Mouse (Mus musculus) gastrocnemius, postnatal 10 days (tissue): Measurements from ENCODE around the gene Stk39. TPM values are rescaled to one million over a fixed set of nuclear protein-coding genes. Genes with fewer than 3 reads are reported as not detected.

Experiments used
- DNase-seq: peaks from one replicate; pipeline ENCODE4 v3.0.0; 2021; ENCODE audit warnings: mixed read lengths
- total RNA-seq, 2 experiments: library from RNA; stranded (reverse); gene quantifications; 2 replicates each; pipeline ENCODE4 v1.2.3; 2021

Stk39 gene
- total RNA-seq, 2 experiments from 2014 or later: 15.0 to 17.6 TPM

DNA sequence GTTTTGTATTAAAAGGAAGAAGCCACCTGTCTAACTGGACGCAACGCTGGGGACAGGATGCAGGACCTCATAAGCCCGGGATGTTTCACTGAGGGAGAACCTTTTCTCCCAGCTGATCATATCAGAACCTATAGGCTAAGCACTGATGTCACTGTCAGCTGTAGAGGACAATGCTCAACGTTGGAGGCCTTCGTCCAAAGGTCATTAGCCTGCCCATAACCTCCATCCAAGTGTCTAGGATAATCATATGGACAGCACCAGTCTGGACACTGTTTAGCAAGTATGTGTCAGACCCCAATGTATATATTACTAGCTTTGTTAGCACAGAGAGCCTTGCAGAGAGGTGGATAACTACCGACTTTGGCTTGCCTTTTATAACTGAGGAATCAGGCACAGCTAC, 51.8 kb downstream of the Stk39 start:
- no peak for DNase-seq

DNA sequence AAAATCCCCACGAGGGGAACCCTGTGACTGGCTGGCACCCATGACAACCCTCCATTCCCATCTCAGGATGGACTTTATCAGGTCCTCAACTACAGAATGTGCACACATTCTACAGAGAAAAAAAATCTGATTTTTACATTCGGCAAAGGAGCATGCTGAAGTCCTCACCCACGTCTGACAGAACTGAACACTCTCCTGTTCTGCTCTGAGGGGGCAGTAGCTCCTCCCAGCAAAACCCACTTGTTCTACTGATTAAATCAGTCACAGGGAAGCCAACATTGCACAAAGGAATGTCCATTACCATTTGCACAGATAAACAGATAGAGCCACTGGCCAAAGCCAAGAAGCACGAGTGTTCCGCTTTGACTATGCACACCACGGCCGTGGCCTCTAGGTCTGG, 52.3 kb downstream of the Stk39 start:
- no peak for DNase-seq

DNA sequence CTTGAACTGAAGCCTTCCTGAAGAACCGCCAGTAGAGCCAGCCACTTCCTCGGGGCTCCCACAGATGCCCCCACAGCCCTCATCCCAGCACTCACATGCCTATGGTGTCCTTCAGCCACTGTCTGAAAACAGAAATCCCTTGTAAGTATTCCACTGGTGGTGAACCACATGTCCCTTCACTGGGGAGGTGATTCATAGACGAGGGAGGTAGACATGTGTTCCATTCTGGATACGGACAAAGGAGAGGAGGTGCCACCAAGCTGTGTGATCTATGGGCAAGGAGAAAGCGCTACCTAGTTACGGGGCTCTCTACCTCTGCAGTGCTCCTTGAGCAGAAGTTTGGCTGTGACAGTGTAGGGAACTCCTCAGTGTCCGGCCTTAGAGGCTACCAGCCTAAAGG, 52.9 kb downstream of the Stk39 start:
- no peak for DNase-seq

DNA sequence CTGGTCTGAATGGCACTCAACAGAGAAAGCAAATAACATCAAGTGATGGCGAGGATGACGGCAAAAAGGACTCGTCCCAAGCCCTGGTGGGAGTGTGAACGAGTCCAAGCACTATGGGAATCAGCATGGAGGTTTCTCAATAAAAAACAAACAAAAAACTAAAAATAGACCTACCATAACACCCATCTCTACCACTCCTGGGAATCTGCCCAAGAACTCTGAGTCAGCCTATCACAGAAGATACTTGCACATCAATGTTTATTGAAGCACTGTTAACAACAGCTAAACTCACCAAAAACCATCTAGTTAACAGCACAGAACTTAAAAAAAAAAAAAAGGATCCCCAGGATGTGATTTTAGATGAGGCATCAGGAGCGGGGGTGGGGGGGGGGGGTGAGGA, 55.0 kb downstream of the Stk39 start:
- no peak for DNase-seq

DNA sequence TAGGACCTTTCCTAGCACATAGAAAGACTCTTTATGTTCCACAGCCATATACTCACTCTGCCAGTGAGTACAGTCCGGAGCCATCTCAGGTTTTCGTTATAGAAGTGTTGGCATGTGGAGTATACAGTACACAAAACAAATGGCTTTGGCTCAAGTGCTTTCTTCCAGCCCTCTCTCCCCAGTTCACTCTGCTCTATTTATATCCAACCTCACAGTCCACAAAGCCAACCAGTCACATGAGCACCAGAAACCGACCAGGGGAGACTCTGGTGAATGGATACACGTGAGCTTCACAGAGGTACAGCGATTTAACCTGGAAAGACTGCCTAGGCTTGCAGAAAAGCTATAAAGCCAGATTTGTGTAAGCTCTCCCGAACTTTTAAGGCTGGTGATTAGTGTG, 56.4 kb downstream of the Stk39 start:
- DNase-seq: no peak

DNA sequence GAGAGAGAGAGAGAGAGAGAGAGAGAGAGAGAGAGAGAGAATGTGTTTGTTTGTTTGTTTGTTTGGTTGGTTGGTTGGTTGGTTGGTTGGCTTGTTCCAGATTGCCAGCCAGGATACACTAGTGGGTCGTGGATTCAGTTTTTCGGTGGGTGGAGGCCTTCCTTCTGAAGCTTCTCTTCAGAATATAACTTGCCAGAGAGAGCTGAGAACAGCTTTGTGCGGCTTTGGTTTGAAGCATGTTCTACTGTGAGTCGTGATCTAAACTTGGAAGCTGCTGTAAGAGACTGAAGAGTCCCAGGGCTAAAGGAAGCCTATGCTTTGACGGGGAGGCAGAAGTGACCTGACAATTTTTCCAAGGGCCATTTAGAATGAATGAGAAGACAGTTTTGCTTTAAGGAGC, 59.9 kb downstream of the Stk39 start:
- DNase-seq: no peak

DNA sequence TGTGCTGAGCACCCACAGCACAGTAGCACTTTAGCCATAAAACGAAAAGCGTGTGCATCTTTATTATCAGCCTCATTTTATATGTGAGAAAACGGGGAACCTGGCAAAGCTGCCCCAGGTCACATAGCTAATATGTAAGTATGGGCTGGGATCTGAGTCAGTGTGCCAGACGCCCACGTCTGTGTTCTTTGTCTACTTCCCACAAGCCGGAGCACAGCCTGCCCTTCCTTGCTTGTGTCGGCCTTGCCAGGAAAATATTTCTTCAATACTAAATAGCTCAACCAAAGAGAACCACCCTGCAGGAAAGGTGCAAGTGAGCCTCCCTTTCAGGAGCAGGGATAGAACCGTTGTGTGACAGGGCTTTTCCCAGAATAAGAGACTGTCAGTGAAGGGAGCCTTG, 60.9 kb downstream of the Stk39 start:
- DNase-seq: no peak

DNA sequence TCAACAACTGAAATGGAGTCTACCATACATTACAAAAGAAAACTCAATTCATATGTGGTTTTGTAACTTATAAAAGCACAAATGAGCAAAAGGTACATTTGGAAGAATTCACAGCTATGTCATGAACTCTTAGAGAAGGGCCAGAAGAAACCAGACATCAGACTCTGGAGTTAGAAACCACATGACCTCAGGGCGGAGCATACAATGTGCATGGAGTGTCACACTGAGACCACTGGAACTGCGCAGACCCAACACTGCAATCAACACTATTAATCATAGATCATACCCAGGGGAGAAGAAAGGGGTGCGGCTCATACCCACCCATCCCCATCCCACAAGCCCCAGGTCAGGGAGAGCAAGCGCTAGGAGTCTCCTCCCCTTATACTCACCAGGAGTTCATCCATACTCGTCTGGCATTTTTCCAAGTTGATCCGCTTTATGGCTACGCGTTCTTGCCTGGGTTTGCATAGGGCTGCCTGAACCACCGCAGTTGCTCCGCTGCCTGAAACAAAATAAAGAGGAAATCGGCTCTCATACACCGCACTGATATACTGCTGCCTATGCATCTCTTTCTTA, 62.3 kb downstream of the Stk39 start:
- DNase-seq: no peak

DNA sequence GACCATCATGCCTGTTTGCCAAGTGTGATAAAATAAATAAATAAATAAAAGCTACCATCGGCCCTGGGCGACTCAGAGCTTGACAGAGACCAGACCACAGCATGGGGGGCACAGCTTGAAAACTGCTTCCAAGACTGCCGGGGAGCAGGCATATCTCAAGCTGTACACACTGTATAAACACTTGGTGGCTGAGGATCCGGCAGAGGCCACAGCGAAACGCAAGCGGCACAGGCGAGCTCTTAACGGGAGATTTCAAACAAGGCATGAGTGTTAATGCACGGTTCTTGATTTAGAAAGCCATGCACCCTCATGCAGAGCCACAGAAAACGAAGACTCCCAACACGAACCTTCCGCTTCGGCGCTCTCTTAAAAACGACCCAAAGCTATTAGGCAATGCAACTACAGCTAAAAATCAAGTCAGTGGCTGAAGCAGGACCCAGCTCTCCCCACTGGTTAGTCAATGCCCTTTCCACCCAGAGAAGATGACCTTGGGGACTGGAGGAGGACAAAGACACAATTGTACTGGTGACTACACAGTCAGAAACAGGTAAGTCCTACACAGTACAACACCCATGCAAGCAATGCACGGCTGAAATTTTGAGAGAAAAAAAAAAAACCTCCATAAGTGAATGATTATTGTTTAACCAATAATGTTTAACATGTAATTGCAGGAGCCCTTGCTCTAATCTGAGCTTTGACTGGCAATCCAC, 63.6 kb downstream of the Stk39 start:
- no peak for DNase-seq

DNA sequence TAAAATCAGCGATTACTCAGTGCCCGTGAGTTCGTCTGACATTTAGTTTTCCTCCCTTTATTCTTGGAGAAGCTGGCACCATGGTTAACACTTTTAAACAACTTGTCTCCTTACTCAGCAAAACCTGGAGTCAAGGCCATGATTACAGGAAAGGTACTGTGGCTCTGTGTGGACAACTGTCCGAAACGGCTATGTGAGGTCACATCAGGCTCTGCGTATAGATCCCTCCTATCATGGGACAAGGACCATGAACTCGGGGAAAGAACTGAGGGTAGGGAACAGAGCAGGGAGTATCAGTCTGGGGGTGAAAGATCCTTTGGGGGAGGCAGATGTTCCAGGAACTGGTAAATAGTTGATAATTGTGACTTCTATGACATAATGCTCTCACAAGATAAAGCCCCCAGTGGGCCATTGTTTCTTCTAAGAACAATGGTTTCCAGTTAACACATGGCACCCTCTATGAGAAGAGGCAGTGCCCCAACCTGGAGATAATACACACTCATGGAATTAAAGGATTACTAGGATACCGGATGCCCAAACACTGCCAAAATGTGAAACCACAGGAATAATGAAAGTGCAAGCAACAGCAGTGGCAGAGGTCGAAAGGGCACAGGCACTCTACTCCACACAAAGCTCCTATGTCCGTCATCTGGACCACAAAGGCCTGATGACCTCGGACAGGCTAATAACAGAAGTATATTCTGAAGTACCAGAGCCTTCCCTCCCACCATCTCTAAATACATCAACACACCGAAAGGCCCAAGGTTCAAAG, 64.7 kb downstream of the Stk39 start:
- DNase-seq: no peak

DNA sequence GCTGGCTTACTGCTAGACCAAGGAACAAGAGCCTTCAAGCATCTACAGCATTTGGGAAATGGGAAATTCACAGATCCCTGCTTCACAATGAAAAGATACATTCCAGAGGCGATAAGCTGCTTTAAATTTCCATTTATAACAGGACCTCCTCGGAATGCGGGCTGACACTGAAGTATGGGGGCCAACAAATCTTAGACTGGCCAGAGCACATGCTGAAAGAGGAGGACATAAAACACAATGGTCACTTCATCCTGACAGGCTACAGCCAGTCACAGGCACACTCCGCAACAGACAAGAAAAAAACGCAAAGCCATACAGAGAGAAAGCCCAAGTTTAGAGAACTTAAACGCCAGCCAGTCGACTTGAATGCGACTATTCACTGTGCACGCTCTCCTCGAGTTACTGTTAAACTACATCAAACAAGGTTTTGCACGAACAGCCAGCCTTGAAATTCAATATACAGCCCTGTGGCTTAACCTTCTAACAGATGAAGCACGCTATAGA, 65.4 kb downstream of the Stk39 start:
- DNase-seq: no peak

DNA sequence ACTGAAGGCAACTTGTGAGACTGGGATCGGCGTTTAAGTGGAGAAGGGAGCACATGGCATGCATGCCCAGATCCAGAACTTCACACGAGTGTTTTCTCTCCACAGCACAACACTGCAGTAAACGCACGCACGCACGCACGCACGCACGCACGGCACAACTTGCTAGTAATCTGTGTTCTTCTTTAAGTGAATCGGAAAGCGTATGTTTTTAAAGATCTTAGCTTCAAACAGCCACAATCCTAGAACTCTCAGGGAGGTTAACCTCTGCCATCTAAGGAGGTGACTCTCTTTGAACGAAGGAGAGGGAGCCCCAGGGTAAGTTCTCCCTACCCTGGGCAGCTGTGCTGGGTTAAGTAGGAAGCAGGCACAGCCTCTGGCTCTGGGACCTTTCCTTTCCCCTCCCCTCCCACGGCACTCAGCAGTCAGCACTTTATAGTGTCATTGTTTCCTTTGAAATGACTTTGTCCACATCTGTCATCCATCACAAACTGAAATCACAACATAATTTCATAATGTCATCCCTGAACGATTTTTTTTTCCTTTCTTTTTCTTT, 66.8 kb downstream of the Stk39 start:
- no peak for DNase-seq

DNA sequence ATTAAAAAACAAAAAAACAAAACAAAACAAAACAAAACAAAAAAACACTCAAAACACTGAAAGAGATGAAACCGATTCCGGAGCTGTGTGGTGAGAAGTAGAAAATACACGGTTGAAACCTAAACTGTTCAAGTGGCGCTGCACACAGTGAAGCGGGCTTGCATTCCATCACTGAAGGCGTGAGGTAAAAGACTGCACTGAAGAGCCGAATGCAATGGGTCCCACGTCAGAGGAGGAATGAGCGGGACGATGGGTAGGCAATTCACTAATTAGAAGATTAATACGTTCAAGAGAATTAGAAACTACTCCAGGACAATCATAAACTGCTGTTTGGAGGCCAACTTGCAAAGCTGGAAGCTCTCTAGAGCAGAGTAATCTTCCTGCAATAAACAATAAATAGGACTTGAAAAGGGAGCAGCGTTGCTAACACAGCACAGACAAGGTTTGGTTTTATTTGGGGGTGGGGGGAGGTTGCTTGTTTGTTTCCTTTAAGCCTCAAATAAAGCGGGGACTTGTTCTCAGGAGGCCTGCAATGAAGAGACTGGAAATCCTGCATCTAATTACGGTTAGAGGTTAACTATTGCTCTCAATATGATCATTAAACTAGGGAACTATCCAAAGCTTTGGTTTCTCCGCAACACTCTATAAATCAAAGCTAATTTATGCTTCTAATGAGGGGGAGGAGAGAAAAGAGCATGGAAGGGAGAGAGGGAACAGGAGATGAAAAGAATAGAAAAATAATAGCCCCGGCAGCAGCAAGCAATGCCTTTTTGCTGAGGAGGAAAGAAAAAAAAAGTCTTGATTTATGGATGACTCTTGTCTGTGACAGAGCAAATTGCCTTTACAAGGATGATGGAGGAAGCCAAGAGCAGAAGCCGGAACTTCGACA, 67.5 kb downstream of the Stk39 start:
- DNase-seq: no peak

DNA sequence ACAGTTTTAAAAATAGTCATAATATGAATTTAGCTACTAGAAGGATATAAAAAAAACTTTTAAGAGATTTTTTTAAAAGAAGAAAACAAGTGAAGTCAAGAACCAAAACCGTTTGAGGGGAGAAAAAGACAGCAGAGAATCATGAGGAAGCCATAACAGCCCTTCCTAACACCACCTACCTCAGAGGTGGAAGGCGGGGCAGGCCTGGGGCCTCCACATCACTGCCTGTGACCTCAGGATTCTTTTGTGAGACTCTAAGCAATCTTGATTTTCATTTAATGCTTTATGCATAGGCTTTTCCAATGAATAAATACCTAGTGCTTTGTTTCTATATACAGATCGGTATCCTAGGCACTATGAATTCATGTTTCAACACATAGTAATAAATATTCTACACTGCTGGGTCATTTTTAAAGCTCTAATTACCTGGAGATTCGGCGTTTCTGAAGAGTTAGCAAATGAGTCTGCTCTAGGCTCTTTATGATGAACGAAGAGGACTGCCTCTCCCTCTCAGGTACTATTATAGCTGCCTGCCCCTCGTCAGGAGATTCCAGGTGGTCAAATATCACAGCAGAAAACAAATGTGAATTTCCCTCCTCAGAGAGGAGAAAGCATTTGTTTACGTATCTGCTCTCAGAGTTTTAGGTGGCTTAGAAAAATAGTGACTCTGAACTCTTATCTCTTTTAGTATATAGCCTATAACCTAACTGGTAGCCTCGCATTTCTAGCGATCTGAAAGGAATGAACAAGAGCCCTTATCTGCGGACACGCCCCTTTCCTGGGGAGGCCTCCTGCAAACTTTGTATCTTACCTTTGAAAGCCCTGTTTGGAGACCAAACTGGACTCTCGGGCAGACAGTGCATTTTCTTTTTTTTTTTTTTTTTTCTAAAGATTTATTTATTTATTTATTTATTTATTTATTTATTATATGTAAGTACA, 78.2 kb downstream of the Stk39 start:
- DNase-seq: no peak

DNA sequence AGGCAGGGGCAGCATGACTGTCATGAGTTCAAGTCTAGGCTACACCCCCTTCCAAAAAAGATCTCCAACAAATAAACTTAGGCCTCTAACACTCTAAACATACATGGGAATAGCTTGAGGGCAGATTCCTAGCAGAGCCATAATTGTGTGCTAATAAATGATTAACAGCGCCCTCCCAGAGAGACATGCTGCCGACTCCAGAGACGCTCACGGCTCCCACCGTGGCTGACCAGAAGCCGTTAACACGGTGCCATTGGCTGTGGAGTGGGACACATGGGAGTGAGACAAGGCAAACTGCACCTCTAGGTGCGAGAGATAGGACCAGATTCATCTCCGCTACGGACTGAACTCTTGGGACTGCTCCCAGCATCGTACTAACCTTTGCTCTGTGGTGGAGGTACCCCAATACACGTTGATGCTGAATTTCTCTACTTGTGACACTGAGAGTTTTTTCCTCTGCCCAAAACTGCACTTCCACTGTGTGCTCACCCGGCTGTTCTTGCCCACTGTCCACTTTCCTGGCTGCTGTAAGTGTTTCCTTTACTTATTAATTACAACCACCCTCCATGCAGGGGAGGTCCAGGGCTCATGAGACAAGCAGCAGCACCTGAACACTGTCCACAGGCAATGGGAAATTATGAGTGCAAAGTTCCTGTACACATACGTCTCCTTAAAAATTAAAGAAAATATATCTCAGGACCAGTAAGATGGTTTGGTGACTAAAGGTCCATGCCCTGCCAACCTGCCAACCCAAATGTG, 84.1 kb downstream of the Stk39 start:
- no peak for DNase-seq

DNA sequence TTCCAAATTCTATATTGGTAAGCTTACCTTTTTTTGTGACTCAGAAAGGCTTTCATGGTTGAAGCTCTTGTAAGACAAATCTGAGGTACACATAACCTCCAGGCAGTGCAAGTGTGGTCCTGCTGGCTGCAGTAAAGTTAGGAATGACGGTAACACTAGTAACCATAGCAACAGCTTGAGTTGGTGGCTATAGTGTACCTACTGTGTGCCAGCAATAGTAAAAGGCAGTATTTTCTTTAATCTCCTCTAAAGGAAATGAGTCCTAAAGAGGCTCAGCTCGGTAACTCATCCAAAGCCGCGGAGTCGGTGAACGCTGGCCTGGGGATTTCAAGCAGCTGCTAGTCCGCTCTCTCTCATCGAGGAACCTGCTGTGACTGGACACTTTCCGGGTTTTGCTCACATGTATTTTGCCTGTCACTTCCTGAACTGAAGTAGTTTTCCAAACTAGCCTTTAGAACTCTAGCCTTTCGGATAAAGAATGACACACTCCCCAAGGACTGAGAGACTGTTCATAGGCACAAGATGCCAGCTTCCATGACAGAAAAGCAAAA, 85.7 kb downstream of the Stk39 start:
- DNase-seq: no peak

DNA sequence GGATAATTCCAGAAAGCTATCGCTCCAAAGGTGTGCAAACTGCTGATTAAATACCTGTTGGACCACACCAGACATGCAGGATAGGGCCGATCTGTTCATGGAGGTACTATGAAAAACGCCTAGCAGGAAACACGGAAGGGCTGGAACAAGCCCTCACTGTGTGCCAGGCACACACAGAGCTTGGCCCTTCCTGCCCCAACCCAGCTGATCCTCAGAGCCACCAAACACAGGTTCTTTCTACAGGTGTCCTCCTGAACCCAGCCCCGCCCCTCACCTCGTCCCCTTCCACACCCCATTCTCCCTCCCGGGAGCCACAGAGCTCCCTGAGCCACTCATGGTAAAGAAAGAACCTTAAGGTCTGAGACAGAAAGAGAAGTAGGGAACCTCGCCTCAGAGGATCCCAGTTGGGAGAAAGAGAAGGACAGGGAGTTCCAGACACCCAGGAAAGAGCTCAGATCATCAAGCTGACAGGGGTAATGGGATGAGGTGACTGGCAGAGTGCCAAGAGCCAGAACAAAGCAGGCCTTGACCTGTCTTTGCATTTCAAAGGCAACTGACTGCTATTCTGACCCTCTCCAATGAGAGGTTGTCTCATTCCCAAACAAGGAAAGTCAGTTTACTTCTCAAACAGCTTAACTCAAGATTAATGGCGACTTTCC, 86.3 kb downstream of the Stk39 start:
- DNase-seq: no peak

DNA sequence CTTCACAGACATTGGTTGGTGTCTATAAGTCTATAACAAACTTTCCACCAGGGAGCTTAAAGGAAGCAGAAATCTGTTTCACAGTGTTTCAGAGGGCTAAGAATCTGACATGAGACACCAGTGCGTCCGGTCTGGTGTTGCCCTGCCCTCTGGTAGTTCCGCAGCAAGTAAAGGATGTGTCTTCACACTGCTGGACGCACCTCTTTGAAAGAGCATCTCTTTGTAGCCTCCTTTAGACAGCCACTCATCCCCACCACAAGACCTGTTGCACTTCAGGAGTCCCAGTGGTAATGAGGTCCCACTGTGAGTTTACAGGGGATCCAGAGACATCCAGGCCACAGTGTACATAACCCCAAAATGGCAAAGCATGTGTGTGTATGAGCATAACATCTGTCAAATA, 88.1 kb downstream of the Stk39 start:
- no peak for DNase-seq

DNA sequence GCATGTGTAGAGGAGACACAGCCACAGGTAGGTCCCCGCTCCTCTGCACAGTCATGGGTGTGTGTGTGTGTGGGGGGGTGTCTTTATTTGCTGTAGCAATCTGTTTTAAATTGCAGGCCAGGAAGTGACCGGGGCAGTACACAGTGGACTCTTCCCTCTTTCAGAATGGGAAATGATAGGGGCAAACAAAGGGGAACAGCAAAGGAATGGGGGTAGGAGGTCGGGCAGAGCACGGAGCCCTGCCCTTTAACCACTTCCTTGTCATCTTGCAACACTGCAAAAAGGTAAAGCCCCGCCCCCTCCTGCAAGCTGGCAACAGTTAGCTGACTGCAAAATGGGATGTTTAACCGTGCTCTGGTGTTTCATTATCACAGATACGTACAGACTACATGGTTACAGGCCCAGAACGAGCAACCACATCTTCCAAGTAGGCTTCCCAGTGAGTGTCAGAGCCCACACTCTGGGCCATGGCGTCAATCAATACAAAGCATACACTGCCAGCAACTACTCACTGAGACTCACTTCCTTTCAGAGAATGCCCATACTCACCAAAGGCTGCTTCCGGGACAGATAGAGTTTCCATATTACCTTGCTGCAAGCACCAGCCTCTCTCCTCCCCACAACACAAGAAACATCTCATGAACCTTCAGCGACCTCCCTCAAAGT, 89.5 kb downstream of the Stk39 start:
- no peak for DNase-seq
